Mouse (Mus musculus) erythroblast, embryonic 14.5 days (primary cell): ENCODE data around the gene Cpt1a.

Experiments used
- GATA1 ChIP-seq: IDR thresholded peaks from 2 replicates; pipeline ENCODE4 v1.6.1; 2012; ENCODE audit warnings: low read length, inconsistent platforms, mixed read lengths
- TAL1 ChIP-seq: IDR thresholded peaks from 3 replicates; pipeline ENCODE4 v1.6.1; 2012; ENCODE audit warnings: low read length, inconsistent platforms, mixed read lengths

DNA sequence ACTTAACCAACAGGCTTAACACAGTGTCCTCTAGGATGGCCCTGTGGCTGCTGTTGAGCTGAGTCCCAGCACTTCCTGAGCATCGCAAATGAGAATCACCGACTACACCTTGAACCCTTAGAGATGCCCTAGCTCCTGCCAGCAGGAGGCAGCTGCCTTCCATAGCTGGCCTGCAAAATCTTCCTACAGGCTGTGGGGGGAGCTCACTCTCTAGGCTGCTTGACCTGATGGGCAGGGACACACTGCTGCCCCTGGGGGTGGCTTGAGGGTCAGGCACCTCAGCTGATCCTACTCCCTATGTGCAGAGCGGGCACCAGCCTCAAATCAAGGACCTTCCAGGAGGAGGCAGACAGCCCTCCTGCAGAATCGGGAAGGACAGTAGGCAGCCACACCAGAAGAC, 35.5 kb downstream of the Cpt1a start:
- TF ChIP-seq TAL1 (no peak), GATA1 (no peak)
